Mouse (Mus musculus): Measurements from ENCODE around the gene Gm10197. TPM values are rescaled to one million over a fixed set of nuclear protein-coding genes. Genes with fewer than 3 reads are reported as not detected.

Gene Gm10197
- polyA plus RNA-seq, 1 experiment from 2014 or later, result 4.8 TPM

DNA sequence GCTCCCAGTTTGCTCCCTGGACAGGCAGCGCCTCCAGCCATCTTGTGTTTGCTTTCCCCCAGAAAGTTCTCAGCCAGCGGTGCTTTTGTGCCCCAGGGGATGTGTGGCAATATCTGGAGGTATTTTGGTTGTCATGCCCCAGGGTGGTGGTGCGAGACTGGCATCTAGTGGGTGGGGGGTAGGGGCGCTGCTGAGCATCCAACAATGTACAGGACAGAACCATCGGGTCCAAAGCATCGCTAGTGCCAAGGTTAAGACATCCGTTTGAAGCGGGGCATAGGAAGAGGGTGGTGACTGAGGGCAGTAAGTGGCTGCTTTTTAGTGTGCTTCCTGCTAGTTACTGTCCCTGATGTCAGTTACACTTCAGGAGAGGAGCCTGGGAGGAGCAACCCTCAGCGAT is 43.5 kb downstream of the Gm10197 start:
- WGBS, result 64% methylated on average over 9 of the region's 9 CpGs
- no peak for ATAC-seq (ENCODE audit: insufficient read depth)
- Histone ChIP-seq H3K36me3 (ENCODE audit: insufficient read depth) (peaks cover 15% of the 10 kb centered on the region), H3K4me1 (ENCODE audit: insufficient read depth) (peaks cover 13% of the 10 kb centered on the region), H3K27ac (ENCODE audit: low read depth) (no peak overlapping the region), H3K9me3 (ENCODE audit: low read depth, low read length) (no peaks in the 10 kb centered on the region), H3K9ac (no peak overlapping the region), H3K4me3 (ENCODE audit: low read depth, low read length) (no peak overlapping the region), H3K4me2 (no peak overlapping the region), H3K27me3 (ENCODE audit: insufficient read depth, low read length) (no peaks in the 10 kb centered on the region)
- no peak for DNase-seq
- TF ChIP-seq CTCF (IDR thresholded peaks at IDR 0.05; ENCODE audit: low read depth), result peak; percentile 31; the same call in 1 of the 2 replicates

- Histone ChIP-seq H3K36me3 (ENCODE audit: insufficient read depth) (no peaks in the 10 kb centered on the region), H3K9ac (peak overlapping the region; percentile 42), H3K4me1 (ENCODE audit: insufficient read depth) (peaks cover 19% of the 10 kb centered on the region), H3K4me2 (peak overlapping the region; percentile 63), H3K4me3 (ENCODE audit: low read depth, low read length) (peak overlapping the region; percentile 29), H3K27me3 (ENCODE audit: insufficient read depth, low read length) (no peaks in the 10 kb centered on the region), H3K9me3 (ENCODE audit: low read depth, low read length) (no peaks in the 10 kb centered on the region), H3K27ac (ENCODE audit: low read depth) (peak overlapping the region; percentile 70)
- DNase-seq (peak; percentile 83), ATAC-seq (ENCODE audit: insufficient read depth) (peak; percentile 21; the same call in 1 of the 2 replicates)
- TF ChIP-seq CTCF (IDR thresholded peaks at IDR 0.05; ENCODE audit: low read depth), result no peak
- 9% methylated on average over 27 of the region's 27 CpGs for WGBS
Measured at GRCm38 (mm10) chr19:53325578-53326295, 45.8 kb downstream of the Gm10197 start.

DNA sequence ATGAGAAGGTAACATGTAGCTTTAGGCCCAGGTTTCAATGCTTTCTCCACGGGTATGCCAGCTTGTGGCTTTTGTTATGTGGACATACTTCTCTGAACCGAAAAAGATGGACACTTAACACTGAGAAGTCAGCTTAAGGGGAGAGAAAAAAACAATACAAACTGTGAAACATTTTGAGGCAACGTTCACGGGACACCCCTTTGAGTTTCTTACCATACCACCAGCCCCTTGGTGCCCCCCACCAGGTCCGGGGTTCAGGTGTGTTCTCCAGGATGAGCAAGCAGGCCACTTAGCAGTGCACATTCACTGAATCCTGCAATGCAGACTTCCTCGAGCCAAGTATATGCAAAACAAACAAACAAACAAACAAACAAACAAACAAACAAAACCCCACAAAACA is 46.7 kb downstream of the Gm10197 start:
- Histone ChIP-seq H3K9me3 (ENCODE audit: low read depth, low read length) (no peaks in the 10 kb centered on the region), H3K9ac (no peak overlapping the region; the same call in 1 of the 2 replicates), H3K27me3 (ENCODE audit: insufficient read depth, low read length) (no peaks in the 10 kb centered on the region), H3K4me3 (ENCODE audit: low read depth, low read length) (peak overlapping the region; percentile 29; the same call in 1 of the 2 replicates), H3K36me3 (ENCODE audit: insufficient read depth) (no peaks in the 10 kb centered on the region), H3K27ac (ENCODE audit: low read depth) (no peak overlapping the region), H3K4me1 (ENCODE audit: insufficient read depth) (peaks cover 19% of the 10 kb centered on the region), H3K4me2 (peak overlapping the region; percentile 63)
- no peak for ATAC-seq (ENCODE audit: insufficient read depth)
- DNase-seq, result no peak
- no peak for TF ChIP-seq CTCF (IDR thresholded peaks at IDR 0.05; ENCODE audit: low read depth)
- 54% methylated on average over 6 of the region's 6 CpGs for WGBS

- WGBS, result 90% methylated on average over 12 of the region's 12 CpGs
Measured at GRCm38 (mm10) chr19:53322438-53323048, 49.0 kb downstream of the Gm10197 start.

More at GRCm38 (mm10) chr19:53322438-53323048, 49.0 kb downstream of the Gm10197 start:
- Histone ChIP-seq H3K4me3 (ENCODE audit: low read depth, low read length) (no peak overlapping the region), H3K27ac (ENCODE audit: low read depth) (no peak overlapping the region), H3K9me3 (ENCODE audit: low read depth, low read length) (no peaks in the 10 kb centered on the region), H3K4me1 (ENCODE audit: insufficient read depth) (peaks cover 19% of the 10 kb centered on the region), H3K36me3 (ENCODE audit: insufficient read depth) (no peaks in the 10 kb centered on the region), H3K27me3 (ENCODE audit: insufficient read depth, low read length) (no peaks in the 10 kb centered on the region), H3K9ac (no peak overlapping the region), H3K4me2 (no peak overlapping the region)
- DNase-seq (no peak), ATAC-seq (ENCODE audit: insufficient read depth) (no peak)
- peak; percentile 30; the same call in 1 of the 2 replicates for TF ChIP-seq CTCF (IDR thresholded peaks at IDR 0.05; ENCODE audit: low read depth)

Other genes with a start within 250 kb of the Gm10197 start
- 119 and 123 TPM in 2 replicates for gene Add3, start 231.3 kb downstream of the Gm10197 start, polyA plus RNA-seq (2014; fragmentation: Nextera tagmentation; extraction: Ambion mirVana)
- 36.7 and 38.3 TPM in 2 replicates for gene Mxi1, start 61.2 kb downstream of the Gm10197 start, polyA plus RNA-seq (2014; fragmentation: Nextera tagmentation; extraction: Ambion mirVana)
- 45.8 and 49.4 TPM in 2 replicates for gene Smndc1, start 18.8 kb upstream of the Gm10197 start, polyA plus RNA-seq (2014; fragmentation: Nextera tagmentation; extraction: Ambion mirVana)
- gene Dusp5, start 157.3 kb upstream of the Gm10197 start, polyA plus RNA-seq (2014; fragmentation: Nextera tagmentation; extraction: Ambion mirVana), result 7.3 and 8.9 TPM in 2 replicates
- 389 and 445 TPM in 2 replicates for gene Nutf2-ps1, start 217.3 kb upstream of the Gm10197 start, polyA plus RNA-seq (2014; fragmentation: Nextera tagmentation; extraction: Ambion mirVana)
- gene Smc3, start 228.6 kb upstream of the Gm10197 start, polyA plus RNA-seq (2014; fragmentation: Nextera tagmentation; extraction: Ambion mirVana), result 75.0 and 76.1 TPM in 2 replicates

Data from lung, embryonic 14.5 days (tissue).